Mouse (Mus musculus) neural tube, embryonic 10.5 days (tissue): ENCODE results near the gene Ckmt2.
A peak's percentile ranks its signal among the peaks of the same experiment; 100 is the strongest.

Source experiments
- DNase-seq: peaks from one replicate; pipeline ENCODE4 v3.0.0-alpha.2; 2017; ENCODE audit warnings: low spot score; ENCODE audit errors: extremely low spot score

Ckmt2 gene

GRCm38 (mm10) chr13:91873734-91874329 lies 2.9 kb downstream of the Ckmt2 start:
- DNase-seq, result no peak

- no peak for DNase-seq
Observed at GRCm38 (mm10) chr13:91868577-91868976, 8.1 kb downstream of the Ckmt2 start.

DNA sequence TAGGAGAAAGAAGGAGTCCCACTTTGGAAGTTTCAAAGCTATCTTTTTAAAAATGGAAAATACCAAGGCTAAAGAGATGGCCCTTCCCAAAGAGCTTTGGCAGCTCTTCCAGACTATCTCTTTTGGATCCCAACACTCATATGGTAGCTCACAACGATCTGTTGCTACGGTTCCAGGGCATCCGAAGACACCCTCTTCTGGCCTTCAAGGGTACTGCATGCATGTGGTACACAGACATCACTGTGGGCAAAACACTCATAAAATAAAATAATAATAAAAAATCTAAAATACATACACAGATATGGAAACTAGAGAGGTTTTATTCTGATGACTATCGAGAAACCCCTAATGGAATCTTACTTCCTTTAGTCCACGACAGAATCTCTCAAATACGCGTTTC lies 17.9 kb downstream of the Ckmt2 start:
- DNase-seq, result no peak

DNA sequence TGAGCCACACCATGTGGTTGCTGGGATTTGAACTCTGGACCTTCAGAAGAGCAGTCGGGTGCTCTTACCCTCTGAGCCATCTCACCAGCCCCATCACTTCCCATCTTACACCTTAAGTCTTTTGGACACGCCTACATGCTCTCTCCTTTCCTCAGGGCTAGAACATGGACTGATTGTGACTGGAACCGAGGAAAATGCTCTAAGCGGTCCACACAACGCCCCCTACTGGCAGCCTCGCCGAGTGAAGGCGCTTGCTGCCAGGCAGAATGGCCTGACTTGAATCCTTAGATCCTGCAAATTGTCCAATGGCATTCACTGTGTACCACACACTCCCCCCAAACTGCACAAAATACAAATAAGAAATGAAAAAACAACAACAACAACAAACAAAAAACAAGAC lies 19.3 kb downstream of the Ckmt2 start:
- DNase-seq, result no peak

- DNase-seq, result no peak
Observed at GRCm38 (mm10) chr13:91854412-91854811, 22.3 kb downstream of the Ckmt2 start.

DNA sequence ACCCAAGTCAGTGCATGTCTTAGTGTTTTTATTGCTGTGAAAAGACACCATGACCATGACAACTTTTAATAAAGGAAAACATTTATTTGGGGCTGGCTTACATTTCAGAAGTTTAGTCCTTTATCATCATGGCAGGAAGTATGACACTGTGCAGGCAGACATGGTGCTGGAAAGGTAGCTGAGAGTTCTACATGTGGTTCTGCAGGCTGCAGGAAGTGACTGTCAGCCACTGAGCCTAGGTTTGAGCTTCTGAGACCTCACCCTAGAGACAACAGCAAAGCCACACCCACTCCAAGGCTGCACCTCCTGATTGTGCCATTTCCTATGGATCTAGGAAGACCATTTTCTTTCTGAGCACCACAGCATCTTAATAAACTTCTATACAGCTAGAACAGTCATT lies 48.8 kb downstream of the Ckmt2 start:
- no peak for DNase-seq

DNA sequence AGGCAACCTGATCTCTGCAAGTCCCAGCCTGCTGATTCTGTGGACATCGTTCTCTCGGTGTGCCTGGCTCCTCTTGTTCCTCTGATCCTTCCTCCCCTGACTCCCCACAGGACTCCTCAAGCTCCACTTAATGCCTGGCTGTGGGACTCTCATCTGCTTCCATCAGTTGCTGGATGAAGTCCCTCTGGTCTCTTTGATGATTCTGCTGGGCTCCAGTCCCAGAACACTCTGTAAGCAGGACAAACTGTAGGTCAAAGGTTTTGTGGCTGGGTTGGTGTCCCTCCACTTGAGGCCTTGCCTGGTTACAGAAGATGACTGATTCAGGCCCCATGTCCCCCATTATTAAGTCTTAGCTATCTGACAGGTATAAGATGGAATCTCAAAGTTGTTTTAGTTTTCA lies 50.6 kb downstream of the Ckmt2 start:
- DNase-seq, result no peak

DNA sequence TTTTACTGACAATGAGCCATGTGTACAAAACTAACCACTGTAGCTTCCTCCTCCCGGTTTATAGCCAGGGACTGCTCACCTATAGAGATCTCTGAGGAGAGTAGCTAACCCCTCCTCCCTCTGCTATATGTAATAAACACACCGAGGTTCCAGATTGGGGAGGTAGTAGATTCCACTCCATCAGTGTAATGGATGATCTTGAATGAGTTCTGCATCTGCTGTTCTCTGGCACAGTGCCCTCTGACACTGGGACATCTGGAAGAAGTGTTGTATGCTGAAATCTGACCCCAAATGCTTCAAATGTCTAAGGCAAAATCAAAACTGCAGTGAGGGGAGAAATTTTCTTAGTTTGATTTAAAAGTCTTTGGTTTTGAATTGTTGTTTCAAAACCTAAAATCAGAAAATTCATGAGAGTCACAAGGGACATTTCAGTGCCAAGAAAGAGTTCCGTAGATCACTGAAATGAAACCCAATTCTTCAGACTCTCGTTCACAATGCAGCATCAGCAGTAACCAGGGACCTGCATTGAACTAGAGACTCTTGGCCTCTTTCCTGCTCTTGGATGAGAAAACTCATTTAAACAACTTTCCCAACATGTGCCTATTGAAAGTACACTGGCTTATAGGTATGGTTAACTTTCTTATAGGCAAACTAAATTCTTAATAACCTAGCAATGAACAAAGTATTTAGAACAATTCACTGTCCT lies 51.7 kb downstream of the Ckmt2 start:
- DNase-seq, result peak; percentile 27

DNA sequence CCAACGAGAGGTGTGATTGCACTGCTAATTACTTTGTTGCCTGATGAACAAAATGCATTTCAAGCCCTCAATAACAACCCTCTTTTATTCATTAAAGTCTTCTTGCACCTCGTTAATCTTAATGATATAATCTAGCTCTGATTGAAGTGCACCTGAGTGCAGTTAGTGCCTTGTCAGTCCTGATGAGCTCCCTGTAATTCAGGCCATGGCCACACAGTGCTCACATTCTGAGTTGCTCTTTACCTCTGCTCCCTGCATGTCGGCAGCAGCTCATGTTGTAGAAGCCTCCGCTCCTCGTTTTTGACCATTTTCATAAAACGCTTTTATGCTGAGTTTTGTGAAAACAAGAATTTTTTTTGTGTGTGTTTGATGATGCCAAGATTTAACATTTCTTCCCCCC lies 53.0 kb downstream of the Ckmt2 start:
- DNase-seq, result no peak

- no peak for DNase-seq
Observed at GRCm38 (mm10) chr13:91814670-91815069, 62.0 kb downstream of the Ckmt2 start.

DNA sequence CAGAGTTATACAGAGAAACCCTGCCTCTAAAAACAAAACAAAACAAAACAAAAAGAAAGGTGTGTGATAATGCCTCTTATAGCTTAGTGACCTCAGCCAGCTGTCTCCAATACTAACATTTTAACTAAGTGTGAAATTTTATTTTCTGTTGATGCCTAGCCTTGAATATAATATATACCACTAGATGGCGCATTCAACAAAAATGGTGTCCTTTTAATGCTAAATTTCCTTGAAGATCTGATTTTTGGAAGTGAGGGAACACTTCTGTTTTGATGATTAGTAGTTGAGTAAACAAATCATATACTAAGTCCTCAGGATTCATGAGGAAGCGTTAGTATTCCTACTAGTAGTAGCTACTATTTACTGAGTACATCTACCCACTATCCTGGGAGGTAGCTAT lies 67.2 kb downstream of the Ckmt2 start:
- no peak for DNase-seq

DNA sequence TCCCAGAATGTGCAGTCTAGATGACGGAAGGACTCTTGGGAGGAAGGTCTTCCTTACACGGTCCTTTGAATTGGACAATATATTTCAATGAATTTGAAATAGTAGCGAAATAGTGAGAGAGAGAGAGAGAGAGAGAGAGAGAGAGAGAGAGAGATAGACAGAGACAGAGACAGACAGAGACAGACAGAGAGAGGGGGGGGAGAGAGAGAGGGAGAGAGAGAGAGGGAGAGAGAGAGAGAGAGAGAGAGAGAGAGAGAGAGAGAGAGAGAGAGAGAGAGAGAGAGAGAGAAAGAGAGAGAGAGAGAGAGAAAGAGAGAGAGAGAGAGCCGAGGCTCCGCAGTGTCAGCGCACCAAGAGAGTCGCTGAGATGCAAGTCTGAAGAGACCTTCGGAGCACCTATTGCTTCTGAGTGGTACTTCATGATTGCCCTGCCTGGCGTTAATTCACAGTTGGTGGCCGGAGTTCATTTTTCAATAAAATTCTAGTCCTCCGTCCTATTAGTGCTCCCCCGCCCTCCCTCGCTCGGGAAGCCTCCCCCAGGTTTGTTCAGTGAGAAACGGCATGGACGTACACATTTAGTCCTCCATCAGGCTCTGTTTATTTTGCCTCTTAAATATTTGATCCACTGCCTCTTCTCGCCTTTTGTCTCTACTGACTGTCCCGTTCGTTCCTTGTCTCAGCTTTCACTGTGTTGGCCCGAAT lies 68.7 kb downstream of the Ckmt2 start:
- peak; percentile 26 for DNase-seq

DNA sequence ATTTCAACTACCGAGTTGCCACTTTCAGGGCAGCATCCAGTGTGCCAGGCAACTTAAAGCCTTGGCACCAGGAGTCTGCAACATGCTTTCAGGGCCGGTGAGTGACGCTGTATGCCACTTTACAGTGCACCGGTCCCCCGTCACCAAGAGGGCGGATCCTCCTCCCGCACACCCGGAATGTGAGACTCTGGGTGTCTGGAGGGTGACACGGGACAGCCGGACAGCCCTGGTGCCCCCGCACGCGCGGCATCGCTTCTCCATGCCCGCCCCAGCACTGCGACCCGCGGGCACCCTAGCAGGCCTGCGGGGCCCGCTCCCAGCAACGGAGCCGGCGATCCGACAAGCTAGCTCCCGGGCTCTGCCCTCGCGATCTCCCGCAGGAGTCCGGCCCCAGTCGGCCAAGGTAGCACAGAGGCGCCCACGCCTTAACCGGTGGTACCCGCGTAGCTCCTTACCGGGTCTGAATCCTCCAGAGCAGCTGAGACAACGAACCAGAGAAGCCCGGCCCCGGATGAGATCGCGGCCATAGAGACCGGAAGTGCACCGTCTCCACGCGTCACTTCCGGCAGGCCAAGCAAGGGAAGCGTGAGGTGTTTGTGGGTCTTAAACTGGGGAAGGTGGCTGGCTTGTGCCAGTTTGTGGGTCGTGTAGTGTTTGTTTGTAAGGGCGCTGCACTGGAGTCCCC lies 69.4 kb downstream of the Ckmt2 start, which contains the start of gene Zcchc9:
Gene Zcchc9 (minus strand): TSS at position 551 of the 685 bp plus-strand sequence.
- peak; percentile 92 for DNase-seq
